Mouse (Mus musculus): ENCODE results near the gene Faah. TPM values are rescaled to one million over a fixed set of nuclear protein-coding genes. Genes with fewer than 3 reads are reported as not detected.

Gene Faah
- polyA plus RNA-seq, 1 experiment from 2014 or later, result 2.3 TPM

Other genes with a start within 250 kb of the Faah start
- 0.25 and 0.41 TPM in 2 replicates for gene Tex38, start 236.9 kb downstream of the Faah start, polyA plus RNA-seq (2016; fragmentation: Nextera tagmentation; extraction: Ambion mirVana)
- gene Atpaf1, start 233.1 kb downstream of the Faah start, polyA plus RNA-seq (2016; fragmentation: Nextera tagmentation; extraction: Ambion mirVana), result 45.8 and 56.3 TPM in 2 replicates
- 2.7 and 3.9 TPM in 2 replicates for gene Mob3c, start 189.8 kb downstream of the Faah start, polyA plus RNA-seq (2016; fragmentation: Nextera tagmentation; extraction: Ambion mirVana)
- 26.5 and 26.8 TPM in 2 replicates for gene Mknk1, start 178.7 kb downstream of the Faah start, polyA plus RNA-seq (2016; fragmentation: Nextera tagmentation; extraction: Ambion mirVana)
- gene Kncn, start 133.5 kb downstream of the Faah start, polyA plus RNA-seq (2016; fragmentation: Nextera tagmentation; extraction: Ambion mirVana), result not detected in 2 replicates
- gene 6430628N08Rik, start 127.3 kb downstream of the Faah start, polyA plus RNA-seq (2016; fragmentation: Nextera tagmentation; extraction: Ambion mirVana), result 0.16 TPM in 1 of 2 replicates, not detected in the other
- 1.7 and 2.3 TPM in 2 replicates for gene Dmbx1, start 78.0 kb downstream of the Faah start, polyA plus RNA-seq (2016; fragmentation: Nextera tagmentation; extraction: Ambion mirVana)
- gene Nsun4, start 36.0 kb upstream of the Faah start, polyA plus RNA-seq (2016; fragmentation: Nextera tagmentation; extraction: Ambion mirVana), result 17.3 and 18.0 TPM in 2 replicates
- 440 and 449 TPM in 2 replicates for gene Uqcrh, start 57.1 kb upstream of the Faah start, polyA plus RNA-seq (2016; fragmentation: Nextera tagmentation; extraction: Ambion mirVana)
- 61.8 and 68.1 TPM in 2 replicates for gene Lrrc41, start 57.3 kb upstream of the Faah start, polyA plus RNA-seq (2016; fragmentation: Nextera tagmentation; extraction: Ambion mirVana)
- gene Rad54l, start 105.8 kb upstream of the Faah start, polyA plus RNA-seq (2016; fragmentation: Nextera tagmentation; extraction: Ambion mirVana), result 91.5 and 95.8 TPM in 2 replicates
- gene Pomgnt1, start 105.9 kb upstream of the Faah start, polyA plus RNA-seq (2016; fragmentation: Nextera tagmentation; extraction: Ambion mirVana), result 50.6 and 54.7 TPM in 2 replicates
- gene Lurap1, start 133.4 kb upstream of the Faah start, polyA plus RNA-seq (2016; fragmentation: Nextera tagmentation; extraction: Ambion mirVana), result 2.0 and 2.6 TPM in 2 replicates
- gene Tspan1, start 149.7 kb upstream of the Faah start, polyA plus RNA-seq (2016; fragmentation: Nextera tagmentation; extraction: Ambion mirVana), result not detected in 2 replicates
- not detected in 2 replicates for gene 1700042G07Rik, start 155.4 kb upstream of the Faah start, polyA plus RNA-seq (2016; fragmentation: Nextera tagmentation; extraction: Ambion mirVana)
- not detected in 2 replicates for gene Gm49337, start 155.5 kb upstream of the Faah start, polyA plus RNA-seq (2016; fragmentation: Nextera tagmentation; extraction: Ambion mirVana)
- gene Pik3r3, start 203.7 kb upstream of the Faah start, polyA plus RNA-seq (2016; fragmentation: Nextera tagmentation; extraction: Ambion mirVana), result 39.1 and 42.6 TPM in 2 replicates

Data from forebrain, embryonic 10.5 days (tissue).